In the genomic region with DNA sequence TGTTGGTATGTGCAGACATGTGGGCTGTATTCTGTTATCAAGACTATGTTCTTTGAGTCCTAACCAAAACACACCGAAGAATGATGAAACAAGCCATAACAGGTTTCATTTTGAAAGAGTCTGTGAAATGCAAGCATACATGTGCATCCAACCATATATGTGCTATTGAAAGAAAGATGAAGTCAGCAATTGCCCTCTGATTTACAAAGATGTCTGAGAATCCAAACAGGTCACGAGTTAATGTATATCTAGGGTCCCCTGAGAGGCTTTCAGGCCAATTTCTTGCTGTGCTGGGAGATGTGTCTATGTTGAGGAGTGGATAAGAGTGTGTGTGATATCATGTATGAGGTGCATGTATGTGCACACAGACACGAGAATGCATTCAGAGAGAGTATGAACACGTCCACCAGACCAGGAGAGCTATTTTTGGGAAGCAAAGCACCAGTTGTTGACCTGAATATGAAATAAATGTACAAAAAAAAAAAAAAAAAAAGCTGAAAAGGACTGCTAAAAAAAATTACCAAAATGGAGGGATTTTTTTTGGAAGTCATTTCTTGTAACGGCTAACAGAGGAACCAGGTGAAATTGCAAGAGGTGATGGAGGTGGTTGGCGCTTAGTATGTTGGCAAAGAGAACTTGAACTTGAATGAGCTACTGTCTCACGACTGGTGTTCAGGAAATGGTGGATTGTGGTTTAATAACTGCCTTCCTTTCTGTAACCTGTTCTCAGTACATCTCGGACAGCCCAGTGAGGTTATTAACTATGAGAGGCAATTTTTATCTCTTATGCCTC, we compare ENCODE assay signal across 15 mouse cellular contexts. TPM values are rescaled to one million over a fixed set of nuclear protein-coding genes. Genes with fewer than 3 reads are reported as not detected.
DNase-seq lines count a peak whose midpoint lies in the region; ATAC-seq and TF ChIP-seq lines count a peak whose summit lies in the region.
"Had no signal": no experiment of that assay in that cellular context is flagged by ENCODE, and none has a peak within 500 bp of the region (broad histone marks: within the 10 kb centered on the region; RNA-seq: fewer than 3 reads in every experiment).

No protein-coding gene starts in this region.

- WGBS in midbrain, postnatal 0 days, result 86% methylated on average over 8 of the region's 8 CpGs
- 71% methylated on average over 8 of the region's 8 CpGs for WGBS in kidney, adult 2 months
- WGBS in kidney, embryonic 14.5 days, result 84% methylated on average over 8 of the region's 8 CpGs

- no peak for TF ChIP-seq CTCF in midbrain, postnatal 0 days (IDR thresholded peaks at IDR 0.05)
- TF ChIP-seq CTCF in kidney, adult 2 months (conservative IDR thresholded peaks at IDR 0.05; ENCODE audit: insufficient read depth, insufficient read length, low read depth, low read length), result no peak

- peak; percentile 2 for DNase-seq in embryo, embryonic 10.5 days (ENCODE audit: low spot score)
- DNase-seq in embryo, embryonic 9.5 days (ENCODE audit: extremely low spot score), result no peak
- DNase-seq in midbrain, postnatal 0 days (ENCODE audit: low spot score), result no peak
- DNase-seq in kidney, adult 2 months, result no peak
- DNase-seq: adrenal gland, postnatal 10 days; gastrocnemius, postnatal 10 days; liver, embryonic 13.5 days; lung, postnatal 10 days had no signal

- H3K27ac ChIP-seq in midbrain, postnatal 0 days (ENCODE audit: low read depth, low read length), result no peak overlapping the region
- no peak overlapping the region for H3K27ac ChIP-seq in kidney, adult 2 months (ENCODE audit: insufficient read depth, low read depth, low read length)
- no peak overlapping the region for H3K27ac ChIP-seq in kidney, embryonic 14.5 days (ENCODE audit: low read depth, low read length)
- H3K27ac ChIP-seq: embryonic facial prominence, embryonic 12.5 days; limb, embryonic 10.5 days; liver, embryonic 13.5 days had no signal

- peak overlapping the region; percentile 43 for H3K4me3 ChIP-seq in megakaryocyte, embryonic 14.5 days (replicated peaks)
- peak overlapping the region; percentile 57; the same call in 1 of the 2 replicates for H3K4me3 ChIP-seq in midbrain, postnatal 0 days (ENCODE audit: low read depth, low read length)
- no peak overlapping the region for H3K4me3 ChIP-seq in kidney, adult 2 months (ENCODE audit: insufficient read depth, low read depth, low read length)
- H3K4me3 ChIP-seq in kidney, embryonic 14.5 days (ENCODE audit: low read length), result no peak overlapping the region
- H3K4me3 ChIP-seq: embryonic facial prominence, embryonic 12.5 days; heart, embryonic 12.5 days; limb, embryonic 10.5 days; liver, embryonic 13.5 days had no signal

- no peaks in the 10 kb centered on the region for H3K36me3 ChIP-seq in megakaryocyte, embryonic 14.5 days (replicated peaks; ENCODE audit: low read length)
- H3K36me3 ChIP-seq in midbrain, postnatal 0 days (ENCODE audit: insufficient read depth, low read length), result no peaks in the 10 kb centered on the region
- H3K36me3 ChIP-seq in kidney, adult 2 months (ENCODE audit: control insufficient read depth, insufficient read depth, low read length), result no peaks in the 10 kb centered on the region
- no peaks in the 10 kb centered on the region for H3K36me3 ChIP-seq in kidney, embryonic 14.5 days (ENCODE audit: control insufficient read depth, insufficient read depth, low read length)
- H3K36me3 ChIP-seq: embryonic facial prominence, embryonic 12.5 days; heart, embryonic 12.5 days; limb, embryonic 10.5 days; liver, embryonic 13.5 days had no signal

- H3K9ac ChIP-seq in midbrain, postnatal 0 days (replicated peaks; ENCODE audit: low read length, poor library complexity, severe bottlenecking), result no peak overlapping the region
- no peak overlapping the region for H3K9ac ChIP-seq in kidney, embryonic 14.5 days (ENCODE audit: low read depth, low read length)
- H3K9ac ChIP-seq: embryonic facial prominence, embryonic 12.5 days; heart, embryonic 12.5 days; liver, embryonic 13.5 days had no signal

- peak overlapping the region; percentile 91 for H3K4me2 ChIP-seq in midbrain, postnatal 0 days (ENCODE audit: low read depth, low read length, poor library complexity, severe bottlenecking)
- no peak overlapping the region for H3K4me2 ChIP-seq in kidney, embryonic 14.5 days (replicated peaks; ENCODE audit: low read depth, low read length)
- H3K4me2 ChIP-seq: heart, embryonic 12.5 days; liver, embryonic 13.5 days had no signal

- H3K27me3 ChIP-seq in megakaryocyte, embryonic 14.5 days (replicated peaks), result peaks cover 5% of the 10 kb centered on the region
- H3K27me3 ChIP-seq in midbrain, postnatal 0 days (ENCODE audit: insufficient read depth, low read length), result no peaks in the 10 kb centered on the region
- no peaks in the 10 kb centered on the region for H3K27me3 ChIP-seq in kidney, adult 2 months (replicated peaks; ENCODE audit: control insufficient read depth, insufficient read depth, low read length)
- H3K27me3 ChIP-seq in kidney, embryonic 14.5 days (ENCODE audit: control insufficient read depth, insufficient read depth, low read length), result peaks cover 8% of the 10 kb centered on the region

- no peak for ATAC-seq in megakaryocyte, adult 5-6 weeks (ENCODE audit: poor library complexity, severe bottlenecking)
- ATAC-seq in erythroid progenitor cell, adult 5-6 weeks (replicated peaks; ENCODE audit: low FRiP score, poor library complexity, severe bottlenecking), result peak; percentile 47
- no peak for ATAC-seq in midbrain, postnatal 0 days (ENCODE audit: low FRiP score)
- ATAC-seq in kidney, embryonic 14.5 days (ENCODE audit: low FRiP score, low TSS enrichment), result no peak

- peaks cover 12% of the 10 kb centered on the region; the same call in 1 of the 2 replicates for H3K9me3 ChIP-seq in megakaryocyte, embryonic 14.5 days
- H3K9me3 ChIP-seq in midbrain, postnatal 0 days (ENCODE audit: low read length), result no peaks in the 10 kb centered on the region
- no peaks in the 10 kb centered on the region for H3K9me3 ChIP-seq in kidney, embryonic 14.5 days (ENCODE audit: control insufficient read depth, low read length)
- H3K9me3 ChIP-seq: embryonic facial prominence, embryonic 12.5 days; limb, embryonic 10.5 days; liver, embryonic 13.5 days had no signal

- no peak for TF ChIP-seq POLR2A in kidney, adult 2 months (IDR thresholded peaks at IDR 0.05; ENCODE audit: low read depth, low read length)

- H3K4me1 ChIP-seq in megakaryocyte, embryonic 14.5 days, result peaks cover 21% of the 10 kb centered on the region
- H3K4me1 ChIP-seq in midbrain, postnatal 0 days (ENCODE audit: insufficient read depth, low read length), result peaks cover 7% of the 10 kb centered on the region; the same call in 1 of the 2 replicates
- H3K4me1 ChIP-seq in kidney, adult 2 months (ENCODE audit: control insufficient read depth, insufficient read depth, low read length), result peaks cover 7% of the 10 kb centered on the region; the same call in 1 of the 2 replicates
- H3K4me1 ChIP-seq in kidney, embryonic 14.5 days (ENCODE audit: control insufficient read depth, insufficient read depth, low read length), result no peaks in the 10 kb centered on the region

RNA-seq across cellular contexts. Expression of a gene that starts 13.9 kb away (rescaled TPM):
- polyA plus RNA-seq in megakaryocyte, embryonic 14.5 days (2012; ENCODE audit: insufficient read depth, low replicate concordance), result 0.02 TPM in 1 of 2 replicates, not detected in the other
- 0.16 and 0.76 TPM in 2 replicates for total RNA-seq in megakaryocyte, adult 5-6 weeks (2015)
- 0.66 and 1.6 TPM in 2 replicates for total RNA-seq in megakaryocyte, adult 5-6 weeks (2017)
- 2.9 and 3.4 TPM in 2 replicates for total RNA-seq in erythroid progenitor cell, adult 5-6 weeks (2015; ENCODE audit: low replicate concordance)
- 1.3 and 11.2 TPM in 2 replicates for total RNA-seq in erythroid progenitor cell, adult 5-6 weeks (2017; ENCODE audit: low replicate concordance)
- total RNA-seq in midbrain, postnatal 0 days (2014; rRNA removed), result 208 and 225 TPM in 2 replicates
- 74.9 and 79.0 TPM in 2 replicates for polyA plus RNA-seq in midbrain, postnatal 0 days (2015; fragmentation: Nextera tagmentation; extraction: Ambion mirVana)
- 13.9 and 14.5 TPM in 2 replicates for polyA plus RNA-seq in kidney, adult 2 months (2012; rRNA removed)
- 0.30 and 0.74 TPM in 2 replicates for polyA plus RNA-seq in kidney, embryonic 14.5 days (2014; fragmentation: Nextera tagmentation; extraction: Ambion mirVana)

Comparison
In these comparisons a context has a peak if more than half of its experiments do, and no peak if none do; other contexts are left out.
1. H3K4me3 ChIP-seq: peak in megakaryocyte, embryonic 14.5 days (single experiment) and midbrain, postnatal 0 days (single experiment); none in kidney, adult 2 months (single experiment) and kidney, embryonic 14.5 days (single experiment).